Mouse (Mus musculus): ENCODE data around the gene Clta.
"Not testable (repeated sequence)": the region's sequence is repeated elsewhere in the genome, so short reads cannot be mapped to it uniquely, and the experiment has no call there.

Clta gene

DNA sequence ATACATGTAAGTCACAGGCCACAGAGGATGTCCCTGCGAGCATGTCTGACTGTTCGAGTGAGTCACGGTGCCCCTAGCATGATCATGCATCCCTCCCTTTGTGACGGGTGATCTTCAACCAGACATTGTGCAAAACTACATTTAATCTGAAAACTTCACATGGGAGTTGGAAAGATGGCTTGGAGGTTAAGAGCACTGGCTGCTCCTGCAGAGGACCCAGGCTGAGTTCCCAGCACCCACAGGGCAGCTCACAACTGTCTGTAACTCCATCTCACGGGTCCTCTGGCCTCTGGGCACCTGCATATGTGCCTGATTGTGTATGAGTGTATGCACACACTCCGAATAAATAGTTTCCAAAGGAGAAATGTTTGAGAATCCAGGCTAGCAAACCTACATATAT is 20.0 kb downstream of the Clta start:
- DNase-seq (ENCODE audit: low read depth) = no peak

GRCm38 (mm10) chr4:44025570-44025969 is 21.3 kb downstream of the Clta start:
- no peak for DNase-seq (ENCODE audit: low read depth)

DNA sequence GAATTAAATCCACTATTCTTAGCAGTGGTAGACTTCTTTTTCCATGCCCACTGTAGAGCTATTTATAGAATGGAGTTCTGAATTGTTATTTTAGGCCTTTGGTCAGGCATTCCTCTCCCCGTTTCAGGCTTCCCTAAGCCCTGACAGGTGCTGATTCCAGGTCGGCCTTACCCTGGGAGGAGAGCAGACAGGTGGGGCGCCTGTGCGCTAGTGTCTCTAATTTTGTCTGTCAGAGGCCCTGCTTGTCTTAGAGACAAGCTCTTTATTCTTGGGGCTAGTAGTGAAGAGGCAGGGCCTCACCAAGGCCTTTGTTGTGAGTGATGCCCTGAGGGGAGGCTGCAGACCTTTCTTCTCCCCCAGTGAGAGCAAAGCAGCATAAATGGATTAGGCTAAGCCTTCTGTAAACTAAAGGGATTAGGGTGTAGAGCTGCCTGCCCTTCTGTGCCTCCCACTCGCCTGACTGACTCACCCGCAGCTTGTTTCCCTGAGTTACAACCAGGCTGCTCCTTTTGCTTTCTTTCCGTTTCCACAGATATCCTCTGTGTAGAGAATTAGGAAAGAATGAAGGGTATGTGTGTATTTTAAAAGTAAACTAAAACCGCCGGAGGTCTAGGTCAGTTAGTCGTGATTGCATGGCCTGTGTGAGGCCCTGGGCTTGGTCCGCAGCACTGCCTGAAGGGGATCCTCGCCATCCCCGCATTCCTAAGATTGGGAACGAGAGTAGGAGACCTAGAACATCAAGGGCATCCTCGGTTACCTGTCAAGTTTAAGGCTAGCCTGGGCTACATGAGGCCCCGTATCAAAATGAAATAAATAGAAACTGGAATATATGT is 24.3 kb downstream of the Clta start:
- no peak for DNase-seq (ENCODE audit: low read depth)

- DNase-seq (ENCODE audit: low read depth) = no peak
These were observed 25.4 kb downstream of the Clta start for GRCm38 (mm10) chr4:44029661-44030066.

- no peak for DNase-seq (ENCODE audit: low read depth)
These were observed 27.3 kb downstream of the Clta start for GRCm38 (mm10) chr4:44031521-44031920.

GRCm38 (mm10) chr4:44036455-44036854 is 32.2 kb downstream of the Clta start:
- DNase-seq (ENCODE audit: low read depth) = no peak

- no peak for DNase-seq (ENCODE audit: low read depth)
These were observed 36.5 kb downstream of the Clta start for GRCm38 (mm10) chr4:44040802-44041201.

DNA sequence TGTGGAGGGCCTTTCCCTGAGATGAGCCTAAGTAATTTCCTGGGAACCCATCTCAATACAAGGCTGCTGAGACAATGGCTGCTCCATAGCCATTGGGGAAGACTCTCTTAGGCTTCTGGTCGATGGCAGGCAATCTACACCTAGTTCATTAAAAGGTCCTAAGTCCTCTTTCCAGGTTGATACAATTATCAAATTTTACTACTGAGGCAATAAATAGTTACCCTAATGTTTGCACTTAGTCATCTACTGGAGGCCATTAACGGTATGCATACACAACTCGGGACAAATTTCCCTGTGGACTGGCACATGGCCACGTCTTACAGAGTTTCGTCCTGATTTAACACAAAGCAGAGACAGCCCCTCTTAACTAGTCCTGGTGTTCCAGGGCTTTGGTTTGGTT is 38.2 kb downstream of the Clta start:
- no peak for DNase-seq (ENCODE audit: low read depth)

- DNase-seq (ENCODE audit: low read depth) = not testable (repeated sequence)
These were observed 38.9 kb downstream of the Clta start for GRCm38 (mm10) chr4:44043182-44043581.

GRCm38 (mm10) chr4:44044685-44045356 is 40.6 kb downstream of the Clta start:
- peak; percentile 83 for DNase-seq (ENCODE audit: low read depth)

DNA sequence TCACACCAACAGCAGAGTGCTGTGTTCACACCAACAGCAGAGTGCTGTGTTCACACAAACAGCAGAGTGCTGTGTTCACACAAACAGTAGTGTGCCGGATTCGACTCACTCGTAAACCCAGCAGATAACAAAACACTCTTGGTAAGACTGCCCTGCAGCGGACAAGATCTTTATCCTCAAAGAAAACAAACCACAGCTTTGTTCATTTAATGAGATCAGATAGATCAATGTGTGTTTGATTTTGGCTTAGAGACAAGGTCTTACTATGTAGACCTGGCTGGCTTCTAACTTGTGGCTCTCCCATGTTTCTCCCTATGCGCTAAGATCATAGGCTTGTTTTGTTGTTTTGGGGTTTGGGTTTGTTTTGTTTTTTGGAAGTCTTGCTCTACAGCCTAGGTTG is 41.8 kb downstream of the Clta start:
- DNase-seq (ENCODE audit: low read depth) = peak; percentile 54

GRCm38 (mm10) chr4:44049812-44050211 is 45.6 kb downstream of the Clta start:
- no peak for DNase-seq (ENCODE audit: low read depth)

GRCm38 (mm10) chr4:44059674-44060073 is 55.4 kb downstream of the Clta start:
- peak; percentile 52 for DNase-seq (ENCODE audit: low read depth)

DNA sequence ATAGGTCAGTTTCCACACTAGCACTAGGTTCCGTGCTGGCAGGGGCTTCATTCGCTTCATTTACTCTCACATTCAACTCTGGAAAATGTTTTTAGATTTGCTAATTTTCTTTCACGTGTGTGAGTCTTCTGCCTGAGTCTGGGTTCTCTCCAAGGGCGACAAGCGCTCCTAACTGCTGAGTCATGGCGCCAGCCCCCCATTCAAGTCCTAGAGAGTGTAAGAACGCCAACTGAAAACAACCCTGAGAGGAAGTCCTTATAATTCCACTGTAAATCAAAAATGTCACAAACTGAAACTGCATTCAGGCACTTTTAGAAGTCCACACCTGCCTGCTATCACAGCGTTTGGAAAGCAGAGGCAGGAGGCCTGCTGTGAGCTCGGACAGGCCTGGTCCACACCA is 57.8 kb downstream of the Clta start:
- no peak for DNase-seq (ENCODE audit: low read depth)

DNA sequence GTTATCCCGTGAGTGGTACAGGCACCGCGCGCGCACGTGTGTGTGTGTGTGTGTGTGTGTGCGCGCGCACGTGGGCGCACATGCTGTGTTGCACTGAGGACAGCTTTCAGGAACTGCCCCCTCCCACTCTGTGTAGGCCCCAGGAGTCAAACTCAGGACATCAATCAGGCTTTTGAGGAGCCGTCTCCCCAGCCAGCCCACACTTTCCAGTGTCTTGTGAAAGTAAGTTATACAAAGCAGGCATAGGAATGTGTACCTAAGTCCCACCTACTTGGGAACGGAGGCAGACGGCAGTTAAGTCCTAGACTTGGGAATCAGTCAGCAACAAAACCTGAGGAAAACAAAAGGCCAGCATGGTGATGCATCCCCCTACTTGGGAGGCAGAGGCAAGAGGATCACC is 58.6 kb downstream of the Clta start:
- DNase-seq (ENCODE audit: low read depth) = no peak

DNA sequence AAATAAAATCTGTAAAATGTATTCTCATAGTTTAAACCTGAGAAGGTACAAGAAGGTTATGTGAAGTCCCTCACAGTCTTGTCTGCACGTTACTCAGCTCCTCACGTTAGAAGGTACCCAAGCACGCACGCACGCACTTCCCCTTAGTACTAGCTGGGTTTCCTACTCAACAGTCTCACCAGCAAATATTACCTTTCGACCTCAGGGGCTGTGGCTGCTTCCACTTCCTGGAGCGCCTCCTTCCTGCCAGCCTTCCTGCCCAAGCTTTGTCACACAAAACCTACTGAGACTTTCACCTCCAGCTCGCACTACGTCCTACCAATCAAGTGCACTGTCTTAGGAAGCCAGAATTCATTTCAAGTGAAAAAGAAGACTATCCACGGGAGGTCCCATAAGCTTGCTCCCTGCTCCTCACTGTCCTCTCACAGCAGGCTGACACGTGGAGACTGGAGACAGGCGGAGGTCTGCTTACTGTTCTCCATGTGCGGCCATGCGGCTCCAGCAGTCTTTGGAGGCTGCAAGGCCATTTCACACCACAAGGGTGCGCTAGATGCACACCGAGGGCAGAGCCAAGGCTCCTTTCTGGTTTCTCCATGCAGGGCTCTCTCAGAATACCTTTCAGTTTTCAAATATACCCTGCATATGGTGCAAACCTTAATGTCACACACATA is 61.2 kb downstream of the Clta start:
- peak; percentile 94 for DNase-seq (ENCODE audit: low read depth)

DNA sequence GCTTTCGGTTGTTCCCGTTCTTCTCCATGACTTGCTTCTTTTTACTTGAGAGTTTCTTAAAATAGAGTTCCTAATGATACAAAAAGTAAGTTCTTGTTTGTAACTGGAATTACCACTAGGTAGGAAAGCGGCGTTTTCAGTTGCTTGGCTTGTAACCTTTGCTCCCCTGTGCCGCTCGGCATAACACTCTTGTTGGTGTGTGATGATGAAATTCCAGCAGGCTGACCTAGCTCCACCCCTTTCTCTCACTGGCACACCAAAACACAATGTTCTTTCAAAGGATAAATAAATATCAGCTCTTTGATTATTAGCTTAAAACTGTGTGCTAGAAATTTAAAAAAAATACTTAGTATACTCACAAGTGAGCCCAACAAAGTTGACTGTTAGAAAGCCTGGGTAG is 62.6 kb downstream of the Clta start:
- DNase-seq (ENCODE audit: low read depth) = no peak

GRCm38 (mm10) chr4:44068736-44069135 is 64.5 kb downstream of the Clta start:
- no peak for DNase-seq (ENCODE audit: low read depth)

DNA sequence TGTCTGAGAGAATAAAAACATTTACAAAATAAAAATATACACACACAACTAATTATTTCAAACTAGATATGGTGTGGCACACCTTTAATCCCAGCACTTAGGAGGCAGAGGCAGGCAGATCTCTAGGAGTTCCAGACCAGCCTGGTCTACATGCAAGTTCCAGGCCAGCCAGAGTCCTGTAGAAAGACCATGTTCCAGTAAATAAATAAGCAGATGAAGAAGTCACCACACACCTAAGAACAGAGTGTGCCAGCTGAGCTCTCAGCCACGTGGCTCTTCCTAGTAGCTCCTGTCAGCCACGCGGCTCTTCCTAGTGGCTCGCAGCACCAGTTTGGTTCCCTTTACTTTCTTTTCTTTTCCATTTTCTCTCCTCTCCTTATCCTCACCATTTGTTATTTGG is 65.2 kb downstream of the Clta start:
- DNase-seq (ENCODE audit: low read depth) = no peak

GRCm38 (mm10) chr4:44070641-44071040 is 66.4 kb downstream of the Clta start:
- DNase-seq (ENCODE audit: low read depth) = no peak

DNA sequence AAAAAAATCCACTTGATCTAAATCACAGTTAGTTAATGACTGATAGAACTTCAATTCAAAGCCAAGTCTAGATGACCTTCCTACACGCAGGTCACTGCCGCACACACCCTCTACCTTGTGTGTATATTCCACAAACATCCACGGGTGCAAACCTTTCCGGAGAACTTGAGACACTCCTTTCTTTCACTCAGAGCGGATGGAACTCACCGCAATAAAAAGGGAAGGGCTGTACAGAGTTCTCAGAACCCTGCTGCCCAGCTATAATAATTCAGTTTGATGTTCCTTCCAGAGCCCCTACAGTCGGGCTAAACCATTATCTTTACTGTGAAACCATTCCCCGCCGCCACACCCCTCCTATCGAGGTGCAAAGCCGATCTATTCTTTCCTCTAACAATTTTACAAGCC is 67.5 kb downstream of the Clta start:
- DNase-seq (ENCODE audit: low read depth) = peak; percentile 49

GRCm38 (mm10) chr4:44072146-44072872 is 68.1 kb downstream of the Clta start:
- DNase-seq (ENCODE audit: low read depth) = peak; percentile 91

Data from induced T-regulatory cell, adult 2 months (primary cell).